Comparison of ENCODE assay signal across 26 mouse cellular contexts in genomic region chr2:26633953-26634530, GRCm38 (mm10). TPM values are rescaled to one million over a fixed set of nuclear protein-coding genes. Genes with fewer than 3 reads are reported as not detected.
DNase-seq lines count a peak whose midpoint lies in the region; ATAC-seq and TF ChIP-seq lines count a peak whose summit lies in the region.
"Had no signal": no experiment of that assay in that cellular context is flagged by ENCODE, and none has a peak within 500 bp of the region (broad histone marks: within the 10 kb centered on the region; RNA-seq: fewer than 3 reads in every experiment).

No protein-coding gene starts in this region.

- no peaks in the 10 kb centered on the region for H3K9me3 ChIP-seq in hindbrain, embryonic 13.5 days
- H3K9me3 ChIP-seq in hindbrain, embryonic 12.5 days (replicated peaks) = no peaks in the 10 kb centered on the region
- H3K9me3 ChIP-seq in midbrain, embryonic 10.5 days (replicated peaks) = no peaks in the 10 kb centered on the region
- H3K9me3 ChIP-seq in midbrain, embryonic 16.5 days (replicated peaks; ENCODE audit: control insufficient read depth, low read length, poor library complexity, severe bottlenecking) = no peaks in the 10 kb centered on the region
- no peaks in the 10 kb centered on the region for H3K9me3 ChIP-seq in midbrain, postnatal 0 days (ENCODE audit: low read length)
- H3K9me3 ChIP-seq: embryonic facial prominence, embryonic 15.5 days; forebrain, embryonic 12.5 days; G1E; liver, embryonic 15.5 days had no signal

- peaks cover 64% of the 10 kb centered on the region for H3K36me3 ChIP-seq in hindbrain, embryonic 13.5 days
- peaks cover 58% of the 10 kb centered on the region for H3K36me3 ChIP-seq in hindbrain, embryonic 12.5 days
- peaks cover 73% of the 10 kb centered on the region for H3K36me3 ChIP-seq in midbrain, embryonic 10.5 days
- H3K36me3 ChIP-seq in midbrain, embryonic 16.5 days (ENCODE audit: control insufficient read depth, insufficient read depth, low read length) = peaks cover 22% of the 10 kb centered on the region
- peaks cover 42% of the 10 kb centered on the region for H3K36me3 ChIP-seq in midbrain, postnatal 0 days (ENCODE audit: insufficient read depth, low read length)

- no peak overlapping the region for H3K4me3 ChIP-seq in hindbrain, embryonic 13.5 days
- H3K4me3 ChIP-seq in hindbrain, embryonic 12.5 days = no peak overlapping the region
- H3K4me3 ChIP-seq in midbrain, embryonic 10.5 days = no peak overlapping the region
- no peak overlapping the region for H3K4me3 ChIP-seq in midbrain, embryonic 16.5 days (ENCODE audit: low read depth, low read length)
- no peak overlapping the region for H3K4me3 ChIP-seq in midbrain, postnatal 0 days (ENCODE audit: low read depth, low read length)
- H3K4me3 ChIP-seq: embryonic facial prominence, embryonic 15.5 days; forebrain, embryonic 12.5 days; liver, embryonic 15.5 days had no signal

- no peak overlapping the region for H3K4me2 ChIP-seq in hindbrain, embryonic 13.5 days
- no peak overlapping the region for H3K4me2 ChIP-seq in hindbrain, embryonic 12.5 days (replicated peaks)
- H3K4me2 ChIP-seq in midbrain, embryonic 16.5 days (ENCODE audit: low read length) = no peak overlapping the region
- no peak overlapping the region for H3K4me2 ChIP-seq in midbrain, postnatal 0 days (ENCODE audit: low read depth, low read length, poor library complexity, severe bottlenecking)
- H3K4me2 ChIP-seq: embryonic facial prominence, embryonic 15.5 days; forebrain, embryonic 12.5 days; liver, embryonic 15.5 days had no signal

- peak overlapping the region; percentile 43; the same call in 1 of the 2 replicates for H3K9ac ChIP-seq in hindbrain, embryonic 13.5 days
- no peak overlapping the region for H3K9ac ChIP-seq in hindbrain, embryonic 12.5 days
- no peak overlapping the region; the same call in 1 of the 2 replicates for H3K9ac ChIP-seq in midbrain, embryonic 16.5 days (ENCODE audit: low read depth, low read length)
- 0 out of 2 replicates have a peak overlapping the region, but pooled peaks have one; percentile 29 for H3K9ac ChIP-seq in midbrain, postnatal 0 days (replicated peaks; ENCODE audit: low read length, poor library complexity, severe bottlenecking)
- H3K9ac ChIP-seq: embryonic facial prominence, embryonic 15.5 days; forebrain, embryonic 12.5 days; liver, embryonic 15.5 days had no signal

- DNase-seq in midbrain, embryonic 10.5 days (ENCODE audit: low spot score) = no peak
- peak; percentile 52 for DNase-seq in ZHBTc4 (ENCODE audit: low read depth, low spot score)
- no peak for DNase-seq in midbrain, postnatal 0 days (ENCODE audit: low spot score)
- no peak for DNase-seq in frontal cortex, postnatal 25 days (ENCODE audit: low spot score in 2 of 2)
- DNase-seq in testis, postnatal 10 days (ENCODE audit: low spot score) = no peak
- DNase-seq: heart, postnatal 4 days; layer of hippocampus, postnatal 36 days; retina, postnatal 1 day; right cerebral cortex, postnatal 4 days; thymus, postnatal 36 days had no signal

- TF ChIP-seq CTCF in midbrain, postnatal 0 days (IDR thresholded peaks at IDR 0.05) = no peak

- WGBS in hindbrain, embryonic 13.5 days = 64% methylated on average over 4 of the region's 4 CpGs
- WGBS in hindbrain, embryonic 12.5 days = 75% methylated on average over 4 of the region's 4 CpGs
- 68% methylated on average over 4 of the region's 4 CpGs for WGBS in midbrain, embryonic 10.5 days
- 61% methylated on average over 4 of the region's 4 CpGs for WGBS in midbrain, embryonic 16.5 days
- WGBS in midbrain, postnatal 0 days = 65% methylated on average over 4 of the region's 4 CpGs

- no peaks in the 10 kb centered on the region for H3K27me3 ChIP-seq in hindbrain, embryonic 13.5 days
- no peaks in the 10 kb centered on the region for H3K27me3 ChIP-seq in hindbrain, embryonic 12.5 days
- no peaks in the 10 kb centered on the region for H3K27me3 ChIP-seq in midbrain, embryonic 10.5 days (ENCODE audit: low read depth, poor library complexity, severe bottlenecking)
- no peaks in the 10 kb centered on the region for H3K27me3 ChIP-seq in midbrain, embryonic 16.5 days (ENCODE audit: control insufficient read depth, insufficient read depth, low read depth, low read length)
- H3K27me3 ChIP-seq in midbrain, postnatal 0 days (ENCODE audit: insufficient read depth, low read length) = no peaks in the 10 kb centered on the region
- H3K27me3 ChIP-seq: embryonic facial prominence, embryonic 15.5 days; forebrain, embryonic 12.5 days had no signal

- H3K27ac ChIP-seq in hindbrain, embryonic 13.5 days = peak overlapping the region; percentile 30
- no peak overlapping the region for H3K27ac ChIP-seq in hindbrain, embryonic 12.5 days
- H3K27ac ChIP-seq in midbrain, embryonic 10.5 days (replicated peaks) = 0 out of 2 replicates have a peak overlapping the region, but pooled peaks have one; percentile 0
- H3K27ac ChIP-seq in midbrain, embryonic 16.5 days (ENCODE audit: low read length) = no peak overlapping the region
- no peak overlapping the region for H3K27ac ChIP-seq in midbrain, postnatal 0 days (ENCODE audit: low read depth, low read length)
- H3K27ac ChIP-seq: embryonic facial prominence, embryonic 15.5 days; forebrain, embryonic 12.5 days; liver, embryonic 15.5 days had no signal

- H3K4me1 ChIP-seq in hindbrain, embryonic 13.5 days (replicated peaks) = peaks cover 91% of the 10 kb centered on the region
- peaks cover 57% of the 10 kb centered on the region for H3K4me1 ChIP-seq in hindbrain, embryonic 12.5 days
- H3K4me1 ChIP-seq in midbrain, embryonic 10.5 days = peaks cover 63% of the 10 kb centered on the region
- H3K4me1 ChIP-seq in midbrain, embryonic 16.5 days (ENCODE audit: control insufficient read depth, insufficient read depth, low read length) = peaks cover 69% of the 10 kb centered on the region
- H3K4me1 ChIP-seq in midbrain, postnatal 0 days (ENCODE audit: insufficient read depth, low read length) = peaks cover 25% of the 10 kb centered on the region

- ATAC-seq in hindbrain, embryonic 13.5 days (ENCODE audit: low FRiP score) = no peak
- ATAC-seq in hindbrain, embryonic 12.5 days (ENCODE audit: low FRiP score) = no peak
- no peak for ATAC-seq in midbrain, embryonic 16.5 days
- no peak for ATAC-seq in midbrain, postnatal 0 days (ENCODE audit: low FRiP score)

RNA-seq across cellular contexts. Expression of gene Fam69b, which starts 5.8 kb away (rescaled TPM):
- 109 and 117 TPM in 2 replicates for polyA plus RNA-seq in hindbrain, embryonic 13.5 days (2015; fragmentation: Nextera tagmentation; extraction: Ambion mirVana)
- polyA plus RNA-seq in hindbrain, embryonic 12.5 days (2016; fragmentation: Nextera tagmentation; extraction: Ambion mirVana) = 70.1 and 73.7 TPM in 2 replicates
- polyA plus RNA-seq in midbrain, embryonic 10.5 days (2016; fragmentation: Nextera tagmentation; extraction: Ambion mirVana) = 36.4 and 51.4 TPM in 2 replicates
- polyA plus RNA-seq in midbrain, embryonic 16.5 days (2015; fragmentation: Nextera tagmentation; extraction: Ambion mirVana) = 153 and 155 TPM in 2 replicates
- 237 and 261 TPM in 2 replicates for total RNA-seq in midbrain, postnatal 0 days (2014; rRNA removed)
- polyA plus RNA-seq in midbrain, postnatal 0 days (2015; fragmentation: Nextera tagmentation; extraction: Ambion mirVana) = 155 and 162 TPM in 2 replicates
- total RNA-seq: monocyte, adult 5-6 weeks; neutrophil, adult 5-6 weeks had no signal
- polyA plus RNA-seq: G1E had no signal

RNA-seq across cellular contexts. Expression of gene Agpat2, which starts 29.8 kb away (rescaled TPM):
- polyA plus RNA-seq in hindbrain, embryonic 13.5 days (2015; fragmentation: Nextera tagmentation; extraction: Ambion mirVana) = 6.8 and 7.0 TPM in 2 replicates
- polyA plus RNA-seq in hindbrain, embryonic 12.5 days (2016; fragmentation: Nextera tagmentation; extraction: Ambion mirVana) = 11.7 and 13.1 TPM in 2 replicates
- polyA plus RNA-seq in midbrain, embryonic 10.5 days (2016; fragmentation: Nextera tagmentation; extraction: Ambion mirVana) = 9.0 and 10.6 TPM in 2 replicates
- polyA plus RNA-seq in midbrain, embryonic 16.5 days (2015; fragmentation: Nextera tagmentation; extraction: Ambion mirVana) = 4.0 and 4.1 TPM in 2 replicates
- 6.4 and 8.4 TPM in 2 replicates for total RNA-seq in midbrain, postnatal 0 days (2014; rRNA removed)
- 5.0 and 6.3 TPM in 2 replicates for polyA plus RNA-seq in midbrain, postnatal 0 days (2015; fragmentation: Nextera tagmentation; extraction: Ambion mirVana)

RNA-seq across cellular contexts. Expression of gene Lcn4, which starts 37.0 kb away (rescaled TPM):
- polyA plus RNA-seq in hindbrain, embryonic 13.5 days (2015; fragmentation: Nextera tagmentation; extraction: Ambion mirVana) = not detected in 2 replicates
- polyA plus RNA-seq in hindbrain, embryonic 12.5 days (2016; fragmentation: Nextera tagmentation; extraction: Ambion mirVana) = not detected in 2 replicates
- polyA plus RNA-seq in midbrain, embryonic 10.5 days (2016; fragmentation: Nextera tagmentation; extraction: Ambion mirVana) = not detected in 2 replicates
- not detected in 2 replicates for polyA plus RNA-seq in midbrain, embryonic 16.5 days (2015; fragmentation: Nextera tagmentation; extraction: Ambion mirVana)
- total RNA-seq in midbrain, postnatal 0 days (2014; rRNA removed) = not detected in 2 replicates
- not detected in 2 replicates for polyA plus RNA-seq in midbrain, postnatal 0 days (2015; fragmentation: Nextera tagmentation; extraction: Ambion mirVana)
- total RNA-seq: adrenal gland, postnatal 14 days; common myeloid progenitor, adult 5-6 weeks; G1E; gastrocnemius, postnatal 4 days; heart, postnatal 4 days; layer of hippocampus, adult 18-20 months; layer of hippocampus, postnatal 36 days; left cerebral cortex, postnatal 25 days; monocyte, adult 5-6 weeks had no signal
- polyA plus RNA-seq: embryonic facial prominence, embryonic 15.5 days; forebrain, embryonic 12.5 days; G1E; heart, embryonic 14.5 days; kidney, embryonic 14.5 days; liver, embryonic 15.5 days had no signal

RNA-seq across cellular contexts. Expression of gene Gm20532, which starts 47.6 kb away (rescaled TPM):
- not detected in 2 replicates for polyA plus RNA-seq in hindbrain, embryonic 13.5 days (2015; fragmentation: Nextera tagmentation; extraction: Ambion mirVana)
- not detected in 2 replicates for polyA plus RNA-seq in hindbrain, embryonic 12.5 days (2016; fragmentation: Nextera tagmentation; extraction: Ambion mirVana)
- not detected in 2 replicates for polyA plus RNA-seq in midbrain, embryonic 10.5 days (2016; fragmentation: Nextera tagmentation; extraction: Ambion mirVana)
- 0.30 TPM in 1 of 2 replicates, not detected in the other for polyA plus RNA-seq in midbrain, embryonic 16.5 days (2015; fragmentation: Nextera tagmentation; extraction: Ambion mirVana)
- total RNA-seq in midbrain, postnatal 0 days (2014; rRNA removed) = not detected in 2 replicates
- 0.25 TPM in 1 of 2 replicates, not detected in the other for polyA plus RNA-seq in midbrain, postnatal 0 days (2015; fragmentation: Nextera tagmentation; extraction: Ambion mirVana)
- total RNA-seq: adrenal gland, postnatal 14 days; common myeloid progenitor, adult 5-6 weeks; G1E; gastrocnemius, postnatal 4 days; heart, postnatal 4 days; layer of hippocampus, adult 18-20 months; layer of hippocampus, postnatal 36 days; left cerebral cortex, postnatal 25 days; monocyte, adult 5-6 weeks; neutrophil, adult 5-6 weeks had no signal
- polyA plus RNA-seq: embryonic facial prominence, embryonic 15.5 days; forebrain, embryonic 12.5 days; G1E; heart, embryonic 14.5 days; kidney, embryonic 14.5 days; liver, embryonic 15.5 days had no signal

RNA-seq across cellular contexts. Expression of gene Egfl7, which starts 54.2 kb away (rescaled TPM):
- polyA plus RNA-seq in hindbrain, embryonic 13.5 days (2015; fragmentation: Nextera tagmentation; extraction: Ambion mirVana) = 72.2 and 78.9 TPM in 2 replicates
- polyA plus RNA-seq in hindbrain, embryonic 12.5 days (2016; fragmentation: Nextera tagmentation; extraction: Ambion mirVana) = 61.4 and 72.1 TPM in 2 replicates
- 68.5 and 85.7 TPM in 2 replicates for polyA plus RNA-seq in midbrain, embryonic 10.5 days (2016; fragmentation: Nextera tagmentation; extraction: Ambion mirVana)
- 62.0 and 64.4 TPM in 2 replicates for polyA plus RNA-seq in midbrain, embryonic 16.5 days (2015; fragmentation: Nextera tagmentation; extraction: Ambion mirVana)
- total RNA-seq in midbrain, postnatal 0 days (2014; rRNA removed) = 69.9 and 83.0 TPM in 2 replicates
- polyA plus RNA-seq in midbrain, postnatal 0 days (2015; fragmentation: Nextera tagmentation; extraction: Ambion mirVana) = 63.2 and 70.9 TPM in 2 replicates
- total RNA-seq: monocyte, adult 5-6 weeks had no signal

Comparison
In these comparisons a context has a peak if more than half of its experiments do, and no peak if none do; other contexts are left out.
1. H3K27ac ChIP-seq: peak in hindbrain, embryonic 13.5 days (single experiment) and midbrain, embryonic 10.5 days (single experiment); none in hindbrain, embryonic 12.5 days (single experiment), midbrain, embryonic 16.5 days (single experiment) and midbrain, postnatal 0 days (single experiment).
2. H3K9ac ChIP-seq: peak in hindbrain, embryonic 13.5 days (single experiment) and midbrain, postnatal 0 days (single experiment); none in hindbrain, embryonic 12.5 days (single experiment) and midbrain, embryonic 16.5 days (single experiment).